Mouse (Mus musculus) heart, postnatal 25 days (tissue): ENCODE data around the gene Fancc. TPM values are rescaled to one million over a fixed set of nuclear protein-coding genes. Genes with fewer than 3 reads are reported as not detected.

Source experiments
- DNase-seq: peaks from one replicate; pipeline ENCODE4 v3.0.0; 2022; ENCODE audit warnings: low spot score
- intact Hi-C: fragments of 180-260 bp; cut with DNase I; formaldehyde crosslinking; loops from one replicate; pipeline ENCODE4 v1.15.1; 2025
- total RNA-seq, 2 experiments: library from RNA; stranded (reverse); gene quantifications; 2 replicates each; pipeline ENCODE4 v1.2.3; 2021

The Fancc gene
- total RNA-seq, result 1 to 10 TPM; 3.4 to 4.4 TPM

DNA sequence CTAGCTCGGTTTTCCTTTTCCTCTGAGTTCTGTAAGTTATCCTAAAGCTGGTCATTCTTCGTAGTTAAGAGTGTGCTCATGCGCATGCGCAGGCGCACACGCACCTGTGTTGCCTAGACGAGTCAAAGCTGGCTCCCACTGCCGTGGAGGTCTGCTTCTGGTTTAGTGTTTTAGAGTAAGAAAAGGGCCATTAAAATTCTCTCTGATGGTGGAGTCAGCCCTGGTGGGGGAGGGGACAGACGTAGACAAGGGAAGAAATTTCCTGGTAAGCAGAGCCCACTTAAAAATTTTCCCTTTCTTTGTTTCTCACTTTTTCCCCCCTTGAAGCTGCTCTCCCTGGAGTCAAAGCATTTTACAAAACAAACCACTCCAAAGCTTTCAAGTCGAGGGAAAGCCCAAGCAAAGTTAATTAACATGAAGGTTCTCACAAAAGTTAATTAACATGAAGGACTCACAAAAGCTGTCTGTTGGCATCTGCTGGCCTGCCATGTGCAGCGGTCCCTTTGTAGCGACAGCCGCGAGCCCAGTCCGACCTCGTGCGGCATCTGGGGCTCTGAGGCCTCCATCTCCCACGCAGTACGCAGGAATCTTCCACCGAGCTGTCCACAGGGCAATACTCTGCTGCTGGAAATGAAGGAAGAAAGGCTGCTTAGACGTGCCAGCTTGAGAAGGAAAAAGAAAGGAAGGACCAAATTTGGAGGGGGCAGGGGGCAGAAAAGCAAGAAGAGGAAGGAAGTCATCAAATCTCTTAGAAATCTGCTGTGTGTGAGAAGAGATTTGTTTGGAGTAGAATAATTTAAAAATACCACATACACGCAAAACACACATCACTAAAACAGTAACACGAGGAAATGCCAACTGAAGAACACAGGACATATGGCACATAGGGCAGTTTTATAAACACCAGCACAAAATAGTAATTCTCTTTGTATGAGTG lies at the start of gene Fancc:
Gene Fancc (minus strand): TSS at position 633 of the 937 bp plus-strand sequence.
- no peak for DNase-seq

GRCm38 (mm10) chr13:63545291-63545690 lies 48.2 kb upstream of the Fancc start:
- DNase-seq, result no peak
- intact Hi-C loops, result no loop called here

More for the DNA sequence above, at the start of gene Fancc:
- intact Hi-C loops, result no loop called here

DNA sequence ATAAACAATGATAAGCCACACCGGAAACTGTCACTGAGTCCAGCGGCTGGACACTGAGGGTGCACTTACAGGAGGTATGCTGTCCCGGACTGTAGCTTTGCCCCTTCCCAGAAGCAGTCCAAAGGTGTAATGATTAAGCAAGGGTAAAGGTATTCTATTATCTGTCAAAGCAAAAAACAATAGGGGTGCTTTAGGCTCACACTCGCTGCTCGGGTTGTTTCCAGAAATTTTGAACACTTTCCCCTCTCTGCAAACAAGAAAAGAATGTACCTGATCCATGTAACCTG lies 47.8 kb upstream of the Fancc start:
- intact Hi-C loops, result no loop called here
- DNase-seq, result no peak

GRCm38 (mm10) chr13:63544119-63544966 lies 47.3 kb upstream of the Fancc start:
- DNase-seq, result no peak

DNA sequence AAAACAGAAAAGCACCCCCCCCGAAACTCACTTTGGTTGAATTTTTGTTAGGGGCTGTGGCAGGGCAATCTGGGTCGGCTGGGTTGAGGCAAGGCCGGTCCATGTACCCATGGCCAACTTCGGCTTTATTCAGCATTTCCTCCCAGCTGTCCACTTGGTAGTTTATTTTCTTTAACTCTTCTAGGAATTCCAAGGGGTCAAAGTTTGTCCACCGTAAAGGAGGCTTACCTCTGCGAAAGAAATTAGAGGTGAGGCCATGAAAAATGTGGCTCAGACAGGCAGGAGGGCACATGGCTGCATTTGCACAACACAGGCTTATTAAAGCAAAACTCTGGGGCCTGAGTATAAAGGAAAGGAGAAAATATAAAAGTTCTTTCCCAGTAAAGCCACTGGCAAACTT lies 46.4 kb upstream of the Fancc start:
- DNase-seq, result no peak
- intact Hi-C loops, result loop anchor here (2.0 kb wide), 1 partner anchor 17 kb away; no protein-coding TSS in a partner anchor

More at GRCm38 (mm10) chr13:63544119-63544966, 47.3 kb upstream of the Fancc start:
- intact Hi-C loops, result no loop called here

- intact Hi-C loops, result loop anchor here (2.0 kb wide), 1 partner anchor 18 kb away; no protein-coding TSS in a partner anchor
- DNase-seq, result no peak
Observed at GRCm38 (mm10) chr13:63542796-63543384, 45.8 kb upstream of the Fancc start.

- DNase-seq, result no peak
- intact Hi-C loops, result no loop called here
Observed at GRCm38 (mm10) chr13:63541510-63541909, 44.4 kb upstream of the Fancc start.

DNA sequence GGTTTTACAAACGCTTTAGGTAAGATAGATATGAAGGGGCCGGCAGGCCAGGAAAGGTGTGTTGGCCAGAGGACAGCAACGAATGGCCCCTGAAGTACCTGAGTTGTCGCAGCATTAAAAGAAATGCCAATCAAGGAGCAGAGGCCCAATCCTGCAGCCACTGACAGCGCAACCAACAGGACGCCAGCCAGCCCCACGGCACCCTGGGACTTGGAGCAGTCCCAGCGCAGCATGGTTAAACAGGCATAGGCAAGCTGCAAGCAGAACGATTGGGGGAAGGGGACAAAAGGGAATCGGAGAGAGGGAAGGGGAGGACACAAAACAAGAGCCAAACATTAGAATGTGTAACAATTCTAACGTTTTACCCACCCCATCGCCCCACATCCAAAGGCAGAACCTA lies 43.5 kb upstream of the Fancc start:
- intact Hi-C loops, result no loop called here
- DNase-seq, result no peak

GRCm38 (mm10) chr13:63534981-63535380 lies 37.9 kb upstream of the Fancc start:
- intact Hi-C loops, result no loop called here
- no peak for DNase-seq

GRCm38 (mm10) chr13:63530857-63531256 lies 33.8 kb upstream of the Fancc start:
- DNase-seq, result no peak
- intact Hi-C loops, result no loop called here

DNA sequence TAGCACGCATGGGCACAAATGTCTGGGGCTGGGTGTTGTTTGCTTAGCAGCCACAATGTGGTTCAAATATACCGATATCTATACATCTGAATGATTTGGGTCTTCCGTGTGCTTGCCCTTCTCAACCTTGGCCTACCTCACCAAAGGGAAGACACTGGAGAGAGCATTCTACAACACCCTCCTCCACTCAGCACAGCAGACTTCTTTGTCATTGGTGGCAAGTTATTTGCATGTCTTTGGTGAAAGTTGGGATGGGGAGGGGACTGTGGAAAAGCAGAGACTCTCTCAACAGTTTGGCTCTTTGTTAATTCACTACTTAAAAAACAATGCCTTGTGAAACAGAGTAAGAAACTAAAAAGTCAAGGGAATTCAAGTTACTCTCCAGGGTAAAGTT lies 33.3 kb upstream of the Fancc start:
- no peak for DNase-seq
- intact Hi-C loops, result no loop called here

DNA sequence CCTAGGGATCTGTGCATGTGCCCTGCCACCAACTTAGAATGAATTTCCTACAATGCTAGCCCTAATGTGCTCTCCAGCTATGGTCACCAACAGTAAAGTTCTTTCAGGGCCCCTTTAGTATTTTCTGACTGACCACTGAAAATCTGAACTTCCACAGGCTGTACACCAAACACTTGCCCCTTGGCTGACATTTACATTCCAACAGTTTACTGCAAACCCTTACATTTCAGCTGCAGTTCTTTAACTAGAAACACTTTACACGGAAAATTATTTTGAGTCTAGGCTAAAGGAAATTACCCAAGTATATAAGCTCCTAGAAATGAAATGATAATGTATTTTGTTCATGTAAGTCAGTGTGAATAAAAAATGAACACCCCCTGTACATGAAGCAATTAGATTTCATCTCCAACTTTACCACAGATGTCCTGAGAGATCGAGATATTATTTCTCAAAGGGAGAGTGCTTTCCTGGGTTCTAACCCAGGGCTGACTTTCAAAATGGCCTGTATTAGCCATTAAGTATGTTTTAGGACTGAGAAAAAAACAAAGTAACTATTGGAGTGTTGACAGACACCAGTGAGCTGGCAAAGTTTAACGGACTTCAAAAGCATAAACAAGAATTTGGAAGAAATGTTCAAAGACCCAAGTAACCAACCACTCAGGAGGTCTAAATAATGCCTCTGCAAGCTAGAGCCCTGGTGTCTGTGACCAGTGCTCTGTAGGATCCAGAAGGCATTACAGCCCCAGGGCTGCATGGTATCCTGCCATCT lies 32.7 kb upstream of the Fancc start:
- DNase-seq, result no peak
- intact Hi-C loops, result no loop called here

DNA sequence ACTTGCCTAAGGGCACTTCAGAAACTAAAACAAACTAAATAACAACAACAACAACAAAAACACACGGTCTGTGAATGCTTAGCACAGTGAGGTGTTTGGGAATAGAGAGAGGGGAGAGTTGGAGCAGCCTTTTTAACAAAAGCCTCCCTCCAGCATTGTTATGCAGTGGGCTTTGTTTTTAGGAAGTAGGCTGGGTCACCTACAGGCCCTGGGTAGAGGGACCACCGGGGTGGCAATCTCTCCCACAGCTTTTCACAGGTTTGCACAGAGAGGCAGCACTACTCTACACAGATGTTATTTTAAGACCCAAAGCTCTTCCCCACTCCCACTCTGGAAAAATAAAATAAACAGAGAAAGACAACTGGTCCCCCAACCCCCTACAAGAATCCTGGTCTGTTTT lies 31.8 kb upstream of the Fancc start:
- intact Hi-C loops, result no loop called here
- DNase-seq, result no peak

- DNase-seq, result no peak
- intact Hi-C loops, result no loop called here
Observed at GRCm38 (mm10) chr13:63528164-63528675, 31.1 kb upstream of the Fancc start.

DNA sequence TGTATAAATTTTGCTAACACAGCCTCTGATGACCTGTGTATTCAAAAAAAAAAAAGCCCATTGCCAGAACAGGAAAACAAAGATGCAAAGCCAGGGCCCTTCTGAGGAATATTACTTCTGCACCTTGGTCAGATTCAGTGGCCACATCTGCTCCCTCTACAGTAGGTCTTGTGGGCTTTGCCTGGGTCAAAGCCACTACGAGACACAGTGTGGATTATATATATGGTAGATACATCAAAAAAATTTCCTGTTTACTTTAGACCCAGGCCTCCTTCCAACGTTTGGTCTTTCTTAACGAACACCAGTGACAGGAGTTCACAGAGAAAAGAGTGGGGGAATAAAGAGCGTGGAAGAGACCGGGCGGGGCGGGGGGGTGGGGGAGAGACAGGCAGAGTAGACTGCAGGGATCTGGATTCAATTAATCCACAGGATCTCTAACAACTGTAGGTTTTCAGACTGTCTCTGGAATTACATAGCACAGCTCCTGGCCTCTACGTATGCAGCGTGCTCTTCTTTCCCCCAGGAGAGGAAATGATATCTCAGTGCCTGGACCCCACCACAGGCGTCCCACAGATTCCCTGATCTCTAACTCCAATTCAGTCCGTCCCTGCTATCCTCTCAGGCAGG lies 28.6 kb upstream of the Fancc start:
- intact Hi-C loops, result no loop called here
- no peak for DNase-seq

- DNase-seq, result no peak
- intact Hi-C loops, result no loop called here
Observed at GRCm38 (mm10) chr13:63524608-63525570, 27.8 kb upstream of the Fancc start.

GRCm38 (mm10) chr13:63524061-63524460 lies 27.0 kb upstream of the Fancc start:
- no peak for DNase-seq
- intact Hi-C loops, result no loop called here

DNA sequence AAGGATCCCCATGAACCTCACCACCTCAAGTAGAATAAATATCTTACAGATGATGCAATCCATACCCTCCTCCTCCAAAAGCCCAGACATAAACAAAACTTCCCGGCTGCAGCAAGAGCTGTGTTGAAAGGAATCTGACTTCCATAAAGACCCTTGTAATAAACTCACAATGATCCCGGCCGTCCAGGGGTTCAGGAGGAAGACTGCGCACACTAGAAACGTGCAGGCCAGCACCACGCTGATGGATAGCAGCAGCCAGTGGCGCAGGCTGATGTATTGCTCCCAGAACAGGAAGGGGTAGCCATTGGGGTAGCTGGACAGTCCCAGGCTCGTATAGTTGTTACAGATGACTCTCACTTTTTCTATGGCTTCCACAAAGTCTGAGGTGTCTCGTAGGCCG lies 25.8 kb upstream of the Fancc start:
- intact Hi-C loops, result no loop called here
- no peak for DNase-seq
